Mouse (Mus musculus) adrenal gland, postnatal 4 days (tissue): Measurements from ENCODE around the gene Nr2e3. TPM values are rescaled to one million over a fixed set of nuclear protein-coding genes. Genes with fewer than 3 reads are reported as not detected.

Experiments
- total RNA-seq, 2 experiments: library from RNA; stranded (reverse); gene quantifications; 2 replicates each; pipeline ENCODE4 v1.2.3; 2021

Nr2e3 gene
- total RNA-seq, 2 experiments from 2014 or later: not detected

Other genes starting within 250 kb of the Nr2e3 start
- gene Senp8, start 209.9 kb downstream of the Nr2e3 start, total RNA-seq: 1 to 10 TPM; 5.1 to 7.5 TPM
- 10 to 100 TPM; 18.2 to 24.5 TPM for gene Myo9a, start 209.8 kb downstream of the Nr2e3 start, total RNA-seq